Mouse (Mus musculus) central nervous system, embryonic 14 days (tissue): Measurements from ENCODE around the gene Vmn2r12. TPM values are rescaled to one million over a fixed set of nuclear protein-coding genes. Genes with fewer than 3 reads are reported as not detected.

ENCODE experiments used
- polyA plus RNA-seq: library from polyadenylated mRNA; depleted of rRNA; stranded (reverse); fragments of >200 nt; gene quantifications from 2 replicates; pipeline ENCODE4 v1.2.3, GENCODE M21; 2012; rRNA removed

Gene Vmn2r12
- not detected in 2 replicates for polyA plus RNA-seq

DNA sequence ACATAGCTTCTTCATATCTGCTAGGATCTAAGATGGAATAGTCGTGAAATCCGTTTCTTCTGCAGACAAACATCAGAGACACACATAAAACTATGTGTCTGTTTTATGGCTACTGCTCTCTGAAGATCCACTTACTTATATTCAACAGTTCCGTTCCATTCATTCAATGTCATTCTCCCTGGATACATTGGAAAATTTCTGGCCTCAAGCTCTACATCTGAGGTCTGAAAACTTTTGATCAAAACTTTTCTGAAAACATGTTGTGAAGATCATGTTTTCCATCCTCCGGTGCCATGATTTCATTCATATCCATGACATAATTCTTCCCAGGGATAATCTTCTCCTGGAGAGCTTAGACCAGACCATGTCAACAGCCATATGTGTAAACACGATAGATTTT, at the start of gene Vmn2r12:
Gene Vmn2r12 (minus strand): TSS at position 101 of the 400 bp plus-strand sequence.

DNA sequence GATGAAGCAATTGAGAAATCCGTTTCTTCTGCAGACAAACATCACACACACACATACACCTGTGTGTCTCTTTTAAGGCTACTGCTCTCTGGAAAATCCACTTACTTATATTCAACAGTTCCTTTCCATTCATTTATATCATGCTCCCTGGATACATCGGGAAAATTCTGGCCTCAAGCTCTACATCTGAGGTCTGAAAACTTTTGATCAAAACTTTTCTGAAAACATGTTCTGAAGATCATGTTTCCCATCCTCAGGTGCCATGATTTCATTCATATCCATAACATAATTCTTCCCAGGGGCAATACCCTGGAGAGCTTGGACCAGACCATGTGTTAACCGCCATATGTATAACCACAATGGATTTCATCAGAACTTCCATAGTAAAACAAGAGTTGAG, 38.3 kb downstream of the Vmn2r12 start, which contains the start of gene Vmn2r11:
Gene Vmn2r11 (minus strand): TSS at position 101 of the 400 bp plus-strand sequence.

Other genes with a start within 250 kb of the Vmn2r12 start
- not detected in 2 replicates for gene Vmn2r9, start 245.3 kb downstream of the Vmn2r12 start, polyA plus RNA-seq
- gene Vmn2r10, start 91.4 kb downstream of the Vmn2r12 start, polyA plus RNA-seq: not detected in 2 replicates
- gene Vmn2r11, start 38.4 kb downstream of the Vmn2r12 start, polyA plus RNA-seq: not detected in 2 replicates
- not detected in 2 replicates for gene Vmn2r13, start 94.2 kb upstream of the Vmn2r12 start, polyA plus RNA-seq
- not detected in 2 replicates for gene Vmn2r14, start 126.8 kb upstream of the Vmn2r12 start, polyA plus RNA-seq
- gene Vmn2r15, start 199.7 kb upstream of the Vmn2r12 start, polyA plus RNA-seq: not detected in 2 replicates
- not detected in 2 replicates for gene Vmn2r16, start 232.2 kb upstream of the Vmn2r12 start, polyA plus RNA-seq